Mouse (Mus musculus): ENCODE results near the gene Tmco3.

- TF ChIP-seq GATA1 (IDR thresholded peaks at IDR 0.05; ENCODE audit: borderline replicate concordance, low read length): no peak
- no peak for TF ChIP-seq FLI1 (IDR thresholded peaks at IDR 0.05; ENCODE audit: low read length)
Observed at GRCm38 (mm10) chr8:13287692-13288623, at the start of gene Tmco3, which contains the start of gene Dcun1d2.
